Mouse (Mus musculus) lung, adult 2 months (tissue): Measurements from ENCODE around the gene Ly6g5c.

Experiments
- CTCF ChIP-seq: fragments of 200-500 bp; IDR thresholded peaks from 2 replicates; pipeline ENCODE4 v1.5.1; 2011; ENCODE audit warnings: mild to moderate bottlenecking, low read length, control low read depth; ENCODE audit not compliant: insufficient read depth
- POLR2A ChIP-seq: fragments of 200-500 bp; IDR thresholded peaks from 2 replicates; pipeline ENCODE4 v1.6.1; 2011; ENCODE audit warnings: low read depth, mild to moderate bottlenecking, control low read depth, low read length, borderline replicate concordance; ENCODE audit errors: extremely low read depth

DNA sequence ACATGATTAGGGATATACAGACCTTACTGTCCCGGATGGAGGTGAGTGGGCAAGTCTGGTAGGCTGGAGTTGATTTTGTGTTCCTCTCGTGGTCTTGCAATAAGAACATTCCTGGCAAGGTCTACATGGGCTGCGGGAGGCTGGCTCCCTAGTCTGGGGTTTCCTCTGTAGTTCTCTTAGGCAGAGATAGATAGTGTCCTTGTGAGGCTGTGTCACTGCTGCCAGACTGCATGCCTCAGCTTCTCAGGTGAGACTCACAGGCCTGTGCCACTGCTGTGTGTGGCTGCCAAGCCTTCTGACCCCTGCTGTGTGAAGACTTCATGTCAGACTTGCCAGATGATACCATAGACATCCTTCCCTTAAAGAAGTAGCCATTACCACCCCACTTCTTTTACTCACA, 31.2 kb downstream of the Ly6g5c start:
- TF ChIP-seq CTCF: no peak
- TF ChIP-seq POLR2A: no peak
